In genomic region chr17:33254530-33255318, GRCm38 (mm10) we compare ENCODE assay signal across 8 mouse cellular contexts. TPM values are rescaled to one million over a fixed set of nuclear protein-coding genes. Genes with fewer than 3 reads are reported as not detected.
A peak's percentile ranks its signal among the peaks of the same experiment; 100 is the strongest.
DNase-seq lines count a peak whose midpoint lies in the region; ATAC-seq and TF ChIP-seq lines count a peak whose summit lies in the region.
"Not testable (repeated sequence)": the region's sequence is repeated elsewhere in the genome, so short reads cannot be mapped to it uniquely, and the experiment has no call there.

Zfp955a (minus strand) TSS chr17:33255145.

- not testable (repeated sequence) for DNase-seq in heart, adult 2 months; layer of hippocampus, adult 18-20 months (ENCODE audit: low spot score in 2 of 2); limb, embryonic 10.5 days (ENCODE audit: low spot score); neural tube, embryonic 11.5 days (ENCODE audit: low spot score)

- TF ChIP-seq CTCF in ES-Bruce4 (IDR thresholded peaks at IDR 0.05; ENCODE audit: low read depth, low read length); heart, adult 2 months (IDR thresholded peaks at IDR 0.05): not testable (repeated sequence)

- WGBS in embryonic facial prominence, embryonic 15.5 days: 43% methylated on average over 1 of the region's 34 CpGs
- WGBS in heart, adult 2 months: 25% methylated on average over 1 of the region's 34 CpGs
- WGBS in hindbrain, embryonic 12.5 days: 35% methylated on average over 1 of the region's 34 CpGs
- WGBS in limb, embryonic 10.5 days: 50% methylated on average over 1 of the region's 34 CpGs
- 14% methylated on average over 1 of the region's 34 CpGs for whole genome bisulfite sequencing in lung, embryonic 16.5 days
- 44% methylated on average over 1 of the region's 34 CpGs for WGBS in neural tube, embryonic 11.5 days

- not testable (repeated sequence) for H3K9ac ChIP-seq in ES-Bruce4 (ENCODE audit: low read depth, poor library complexity, severe bottlenecking); embryonic facial prominence, embryonic 15.5 days; heart, adult 2 months (ENCODE audit: low read depth, low read length); hindbrain, embryonic 12.5 days; lung, embryonic 16.5 days (ENCODE audit: low read length); neural tube, embryonic 11.5 days (ENCODE audit: low read length)

- peak; percentile 97 for ATAC-seq in embryonic facial prominence, embryonic 15.5 days (ENCODE audit: insufficient number of reproducible peaks, low FRiP score, low TSS enrichment, low read depth)
- ATAC-seq in hindbrain, embryonic 12.5 days (ENCODE audit: low FRiP score): peak; percentile 99
- ATAC-seq in lung, embryonic 16.5 days (ENCODE audit: low read depth): peak; percentile 99
- ATAC-seq in neural tube, embryonic 11.5 days (ENCODE audit: insufficient read depth, low FRiP score, low TSS enrichment): peak; percentile 98

- TF ChIP-seq POLR2A in ES-Bruce4 (IDR thresholded peaks at IDR 0.05; ENCODE audit: insufficient read depth, low read length); heart, adult 2 months (IDR thresholded peaks at IDR 0.05; ENCODE audit: insufficient read depth, low read depth, low read length): not testable (repeated sequence)

- intact Hi-C loops in heart, adult 2 months (cut with DNase I): not testable (repeated sequence)

- H3K27me3 ChIP-seq in ES-Bruce4 (ENCODE audit: control insufficient read depth, insufficient read depth, low read length, poor library complexity, severe bottlenecking); embryonic facial prominence, embryonic 15.5 days; heart, adult 2 months (ENCODE audit: control insufficient read depth, insufficient read depth, low read length); hindbrain, embryonic 12.5 days; limb, embryonic 10.5 days (ENCODE audit: low read depth, poor library complexity, severe bottlenecking); lung, embryonic 16.5 days (ENCODE audit: control insufficient read depth, insufficient read depth, low read depth, low read length); neural tube, embryonic 11.5 days (ENCODE audit: control insufficient read depth, insufficient read depth, low read length): not testable (repeated sequence)

- not testable (repeated sequence) for TF ChIP-seq EP300 in ES-Bruce4 (IDR thresholded peaks at IDR 0.05; ENCODE audit: insufficient read depth, low read depth, low read length); heart, adult 2 months (IDR thresholded peaks at IDR 0.05; ENCODE audit: insufficient read depth, low read depth, low read length)

- H3K4me1 ChIP-seq in ES-Bruce4 (ENCODE audit: control insufficient read depth, insufficient read depth, low read length); embryonic facial prominence, embryonic 15.5 days; heart, adult 2 months (ENCODE audit: control insufficient read depth, insufficient read depth, low read length); hindbrain, embryonic 12.5 days; limb, embryonic 10.5 days; lung, embryonic 16.5 days (replicated peaks; ENCODE audit: control insufficient read depth, insufficient read depth, low read length); neural tube, embryonic 11.5 days (ENCODE audit: control insufficient read depth, insufficient read depth, low read length): not testable (repeated sequence)

- not testable (repeated sequence) for H3K36me3 ChIP-seq in ES-Bruce4 (ENCODE audit: control insufficient read depth, insufficient read depth, low read length, poor library complexity, severe bottlenecking); embryonic facial prominence, embryonic 15.5 days; heart, adult 2 months (ENCODE audit: control insufficient read depth, insufficient read depth, low read length); hindbrain, embryonic 12.5 days; limb, embryonic 10.5 days; lung, embryonic 16.5 days (ENCODE audit: control insufficient read depth, insufficient read depth, low read length); neural tube, embryonic 11.5 days (ENCODE audit: control insufficient read depth, insufficient read depth, low read length)

- not testable (repeated sequence) for H3K4me3 ChIP-seq in ES-Bruce4 (ENCODE audit: low read depth, low read length); hindbrain, embryonic 12.5 days; limb, embryonic 10.5 days; lung, embryonic 16.5 days (ENCODE audit: low read length); neural tube, embryonic 11.5 days (ENCODE audit: low read depth, low read length)
- H3K4me3 ChIP-seq in embryonic facial prominence, embryonic 15.5 days (replicated peaks): 0 out of 2 replicates have a peak within 1 kb of the TSS, but pooled peaks have one; percentile 10
- H3K4me3 ChIP-seq in heart, adult 2 months: peak within 1 kb of the TSS; percentile 31; the same call in 1 of the 2 replicates

- H3K4me2 ChIP-seq in embryonic facial prominence, embryonic 15.5 days (replicated peaks); neural tube, embryonic 11.5 days (ENCODE audit: low read depth): not testable (repeated sequence)
- H3K4me2 ChIP-seq in hindbrain, embryonic 12.5 days (replicated peaks): peak within 1 kb of the TSS; percentile 30; the same call in 1 of the 2 replicates
- 0 out of 2 replicates have a peak within 1 kb of the TSS, but pooled peaks have one; percentile 20 for H3K4me2 ChIP-seq in lung, embryonic 16.5 days (ENCODE audit: low read depth, low read length)

- H3K9me3 ChIP-seq in ES-Bruce4 (replicated peaks; ENCODE audit: control insufficient read depth, insufficient read depth, low read length, poor library complexity, severe bottlenecking); embryonic facial prominence, embryonic 15.5 days (replicated peaks); hindbrain, embryonic 12.5 days (replicated peaks); limb, embryonic 10.5 days (replicated peaks); lung, embryonic 16.5 days (ENCODE audit: control insufficient read depth, low read length); neural tube, embryonic 11.5 days (ENCODE audit: control insufficient read depth, low read length): not testable (repeated sequence)

- not testable (repeated sequence) for H3K79me2 ChIP-seq in heart, adult 2 months (replicated peaks; ENCODE audit: control insufficient read depth, insufficient read depth, low read length)

- not testable (repeated sequence) for H3K27ac ChIP-seq in ES-Bruce4 (ENCODE audit: insufficient read depth, low read length); embryonic facial prominence, embryonic 15.5 days (replicated peaks); heart, adult 2 months; hindbrain, embryonic 12.5 days; limb, embryonic 10.5 days; lung, embryonic 16.5 days (ENCODE audit: low read length); neural tube, embryonic 11.5 days (ENCODE audit: low read depth, low read length)

RNA-seq across cellular contexts. Expression of gene Zfp955a, which starts in this region (rescaled TPM):
- 13.8 and 14.0 TPM in 2 replicates for polyA plus RNA-seq in ES-Bruce4 (2011; ENCODE audit: insufficient read depth, insufficient read length, low read depth, missing spikeins)
- 16.1 and 16.4 TPM in 2 replicates for polyA plus RNA-seq in embryonic facial prominence, embryonic 15.5 days (2015; fragmentation: Nextera tagmentation; extraction: Ambion mirVana)
- total RNA-seq in heart, adult 2 months (2021): 1 to 10 TPM; 7.7 to 9.0 TPM
- polyA plus RNA-seq in heart, adult 2 months (2012; rRNA removed): 1.9 and 4.7 TPM in 2 replicates
- 20.4 and 21.8 TPM in 2 replicates for polyA plus RNA-seq in hindbrain, embryonic 12.5 days (2016; fragmentation: Nextera tagmentation; extraction: Ambion mirVana)
- total RNA-seq in layer of hippocampus, adult 18-20 months (2021): 10 to 100 TPM; 12.3 to 12.4 TPM
- 16.1 and 19.0 TPM in 2 replicates for polyA plus RNA-seq in limb, embryonic 10.5 days (2016; fragmentation: Nextera tagmentation; extraction: Ambion mirVana)
- 20.1 and 20.7 TPM in 2 replicates for polyA plus RNA-seq in lung, embryonic 16.5 days (2015; fragmentation: Nextera tagmentation; extraction: Ambion mirVana)
- 20.6 and 22.8 TPM in 2 replicates for polyA plus RNA-seq in neural tube, embryonic 11.5 days (2014; fragmentation: Nextera tagmentation; extraction: Ambion mirVana)
